Mouse (Mus musculus): ENCODE data around the gene Hdc.

The Hdc gene

DNA sequence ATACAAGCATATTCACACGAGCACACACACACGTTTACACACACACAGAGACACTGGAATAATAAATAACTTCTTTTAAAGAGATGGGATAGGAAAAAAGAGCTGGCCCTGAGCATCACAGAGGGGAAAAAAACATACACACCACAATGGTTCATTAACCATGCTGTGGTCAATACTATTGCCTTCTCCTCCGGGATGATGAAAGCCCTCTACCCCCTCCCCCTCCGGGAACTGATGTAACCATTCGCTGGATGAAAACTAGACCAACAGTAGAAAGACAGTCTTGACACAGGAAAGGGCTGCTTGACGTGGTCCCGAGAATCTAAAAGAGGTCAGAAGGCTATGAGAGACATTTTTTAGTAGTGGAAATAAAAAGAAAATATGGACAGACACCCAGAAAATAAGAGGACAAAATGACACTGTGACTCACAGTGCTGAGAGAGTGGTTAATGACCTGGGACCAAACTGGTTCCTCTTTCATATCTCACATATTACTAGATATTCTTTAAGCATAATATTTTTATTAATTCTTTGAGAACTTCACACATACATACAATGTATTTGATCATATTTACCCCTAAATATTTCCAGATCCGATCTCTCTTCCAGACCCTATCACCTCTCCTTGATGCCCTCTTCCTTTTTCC, 67.7 kb downstream of the Hdc start:
- DNase-seq, result no peak

DNA sequence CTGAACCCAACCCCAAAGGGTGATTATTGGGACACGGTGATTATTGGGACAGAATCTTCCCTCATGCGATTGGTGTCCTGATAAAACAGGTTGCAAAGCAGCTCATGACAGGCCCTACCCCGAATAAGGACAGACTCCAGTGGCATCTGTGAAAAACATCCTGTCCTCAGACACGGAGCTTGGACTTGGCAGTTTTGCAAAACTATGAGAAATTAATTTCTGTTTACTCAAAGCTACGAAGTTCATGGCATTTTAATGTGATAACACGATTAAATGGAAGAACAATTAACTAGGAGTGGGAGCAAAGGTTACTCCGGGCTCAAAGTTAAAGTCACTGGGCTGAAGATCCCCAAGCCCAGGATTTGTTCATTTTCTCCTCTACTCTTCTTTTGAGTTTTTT, 69.4 kb downstream of the Hdc start:
- DNase-seq, result no peak

DNA sequence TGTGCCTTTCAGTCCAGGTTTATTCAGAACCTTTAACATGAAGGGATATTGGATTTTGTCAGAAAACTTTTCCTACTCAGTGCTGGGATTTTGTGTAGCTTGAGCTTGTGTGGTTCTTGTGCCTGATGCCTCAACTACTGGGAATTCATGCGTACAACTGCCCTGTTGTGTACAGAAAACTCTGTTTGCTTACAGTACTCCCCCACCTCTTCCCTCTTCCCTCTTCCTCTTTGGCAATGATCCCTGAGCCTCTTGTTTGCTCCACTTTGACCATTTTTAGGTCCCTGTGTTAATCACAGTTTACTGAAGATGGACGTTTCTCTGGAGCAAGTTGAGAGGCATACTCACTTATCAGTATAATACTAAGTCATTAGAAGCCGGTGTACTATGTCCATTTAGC, 72.7 kb downstream of the Hdc start:
- no peak for DNase-seq

DNA sequence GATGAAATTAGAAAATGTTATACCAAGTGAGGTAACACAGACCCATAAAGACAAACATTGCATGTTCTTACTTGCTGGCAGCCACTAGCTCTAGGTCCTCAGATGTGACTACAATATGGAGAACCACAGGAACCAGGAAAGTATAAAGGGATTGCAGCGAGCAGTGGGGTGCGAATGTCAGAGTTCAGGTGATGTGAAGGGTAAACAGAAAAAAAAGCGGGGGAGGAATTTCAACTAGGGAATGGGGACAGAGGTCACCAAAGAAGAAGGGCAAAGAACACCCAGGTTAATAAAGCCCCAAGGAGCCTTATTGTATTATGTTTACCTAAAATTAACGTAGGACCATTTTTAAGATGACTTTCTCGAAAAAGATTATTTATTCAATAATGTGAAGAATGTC, 73.8 kb downstream of the Hdc start:
- DNase-seq, result no peak

Measured in cerebellum, postnatal 36 days (tissue).